Comparison of ENCODE assay signal across 8 mouse cellular contexts in the genomic region with DNA sequence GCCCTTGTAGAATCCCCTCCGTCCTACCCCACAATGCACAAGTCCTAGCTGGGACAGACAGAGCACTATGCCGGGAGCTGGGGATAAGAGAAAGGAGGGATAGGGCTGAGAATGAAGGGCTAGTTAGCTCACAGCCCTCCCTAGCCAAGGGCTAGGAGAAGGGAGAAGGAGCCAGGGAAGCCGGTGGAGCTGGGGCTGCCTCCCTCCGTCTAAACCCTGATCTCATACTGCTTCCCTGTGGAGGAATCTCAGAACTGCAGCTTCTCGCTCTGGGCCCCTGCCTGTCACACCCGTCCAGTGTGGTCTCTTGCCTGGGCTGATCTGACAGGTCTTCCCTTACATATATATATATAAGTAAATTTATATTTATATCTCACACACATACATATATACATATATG.
DNase-seq lines count a peak whose midpoint lies in the region; ATAC-seq lines count a peak whose summit lies in the region.

No protein-coding gene starts in this region.

- H3K27me3 ChIP-seq in embryonic facial prominence, embryonic 11.5 days (ENCODE audit: control insufficient read depth, insufficient read depth, low read length) = no peaks in the 10 kb centered on the region
- no peaks in the 10 kb centered on the region for H3K27me3 ChIP-seq in lung, embryonic 16.5 days (ENCODE audit: control insufficient read depth, insufficient read depth, low read depth, low read length)

- 6% methylated on average over 6 of the region's 6 CpGs for WGBS in embryonic facial prominence, embryonic 11.5 days
- 3% methylated on average over 6 of the region's 6 CpGs for WGBS in lung, embryonic 16.5 days

- no peak overlapping the region for H3K27ac ChIP-seq in embryonic facial prominence, embryonic 11.5 days (replicated peaks; ENCODE audit: low read depth, low read length)
- no peak overlapping the region for H3K27ac ChIP-seq in lung, embryonic 16.5 days (ENCODE audit: low read length)

- no peak; the same call in 1 of the 2 replicates for ATAC-seq in embryonic facial prominence, embryonic 11.5 days (replicated peaks; ENCODE audit: insufficient number of reproducible peaks, low FRiP score, low TSS enrichment, low read depth)
- peak; percentile 83 for ATAC-seq in lung, embryonic 16.5 days (ENCODE audit: low read depth)
- ATAC-seq in erythroid progenitor cell, adult 5-6 weeks (replicated peaks; ENCODE audit: low FRiP score, poor library complexity, severe bottlenecking) = no peak

- no peaks in the 10 kb centered on the region for H3K9me3 ChIP-seq in embryonic facial prominence, embryonic 11.5 days (replicated peaks; ENCODE audit: control insufficient read depth, low read length)
- no peaks in the 10 kb centered on the region for H3K9me3 ChIP-seq in lung, embryonic 16.5 days (ENCODE audit: control insufficient read depth, low read length)

- no peak overlapping the region for H3K4me3 ChIP-seq in embryonic facial prominence, embryonic 11.5 days (ENCODE audit: low read depth, low read length)
- H3K4me3 ChIP-seq in lung, embryonic 16.5 days (ENCODE audit: low read length) = peak overlapping the region; percentile 0; the same call in 1 of the 2 replicates

- H3K4me1 ChIP-seq in embryonic facial prominence, embryonic 11.5 days (ENCODE audit: control insufficient read depth, insufficient read depth, low read length) = no peaks in the 10 kb centered on the region
- peaks cover 13% of the 10 kb centered on the region for H3K4me1 ChIP-seq in lung, embryonic 16.5 days (replicated peaks; ENCODE audit: control insufficient read depth, insufficient read depth, low read length)

- intact Hi-C loops in heart, postnatal 10 days (cut with DNase I) = loop anchor here (2.0 to 5.0 kb wide), 4 partner anchors 121 to 396 kb away; a partner anchor contains a TSS

- no peaks in the 10 kb centered on the region for H3K36me3 ChIP-seq in embryonic facial prominence, embryonic 11.5 days (replicated peaks; ENCODE audit: control insufficient read depth, insufficient read depth, low read depth, low read length)
- no peaks in the 10 kb centered on the region for H3K36me3 ChIP-seq in lung, embryonic 16.5 days (ENCODE audit: control insufficient read depth, insufficient read depth, low read length)

- peak; percentile 7 for DNase-seq in urinary bladder, postnatal 25 days (ENCODE audit: low spot score)
- no peak for DNase-seq in urinary bladder, postnatal 4 days (ENCODE audit: low spot score in 2 of 2)
- DNase-seq in embryonic facial prominence, embryonic 11.5 days (ENCODE audit: low spot score) = peak; percentile 76
- DNase-seq in heart, postnatal 10 days = peak; percentile 62 to 72
- peak; percentile 57 to 77 for DNase-seq in kidney, postnatal 36 days
- DNase-seq in retina, postnatal 1 day = peak; percentile 73

- H3K9ac ChIP-seq in embryonic facial prominence, embryonic 11.5 days (replicated peaks; ENCODE audit: low read length) = no peak overlapping the region
- peak overlapping the region; percentile 37; the same call in 1 of the 2 replicates for H3K9ac ChIP-seq in lung, embryonic 16.5 days (ENCODE audit: low read length)

- H3K4me2 ChIP-seq in embryonic facial prominence, embryonic 11.5 days (ENCODE audit: low read depth, low read length) = no peak overlapping the region
- H3K4me2 ChIP-seq in lung, embryonic 16.5 days (ENCODE audit: low read depth, low read length) = peak overlapping the region; percentile 43

Comparison
In these comparisons a context has a peak if more than half of its experiments do, and no peak if none do; other contexts are left out.
1. DNase-seq: peak in urinary bladder, postnatal 25 days (single experiment), embryonic facial prominence, embryonic 11.5 days (single experiment), heart, postnatal 10 days (2 of 2), kidney, postnatal 36 days (2 of 2) and retina, postnatal 1 day (single experiment); none in urinary bladder, postnatal 4 days (0 of 2).